Mouse (Mus musculus): Measurements from ENCODE around the gene 4930426L09Rik. TPM values are rescaled to one million over a fixed set of nuclear protein-coding genes. Genes with fewer than 3 reads are reported as not detected.
"Not testable (repeated sequence)": the region's sequence is repeated elsewhere in the genome, so short reads cannot be mapped to it uniquely, and the experiment has no call there.

4930426L09Rik gene
- polyA plus RNA-seq, 1 experiment from 2014 or later: 0.16 TPM

DNA sequence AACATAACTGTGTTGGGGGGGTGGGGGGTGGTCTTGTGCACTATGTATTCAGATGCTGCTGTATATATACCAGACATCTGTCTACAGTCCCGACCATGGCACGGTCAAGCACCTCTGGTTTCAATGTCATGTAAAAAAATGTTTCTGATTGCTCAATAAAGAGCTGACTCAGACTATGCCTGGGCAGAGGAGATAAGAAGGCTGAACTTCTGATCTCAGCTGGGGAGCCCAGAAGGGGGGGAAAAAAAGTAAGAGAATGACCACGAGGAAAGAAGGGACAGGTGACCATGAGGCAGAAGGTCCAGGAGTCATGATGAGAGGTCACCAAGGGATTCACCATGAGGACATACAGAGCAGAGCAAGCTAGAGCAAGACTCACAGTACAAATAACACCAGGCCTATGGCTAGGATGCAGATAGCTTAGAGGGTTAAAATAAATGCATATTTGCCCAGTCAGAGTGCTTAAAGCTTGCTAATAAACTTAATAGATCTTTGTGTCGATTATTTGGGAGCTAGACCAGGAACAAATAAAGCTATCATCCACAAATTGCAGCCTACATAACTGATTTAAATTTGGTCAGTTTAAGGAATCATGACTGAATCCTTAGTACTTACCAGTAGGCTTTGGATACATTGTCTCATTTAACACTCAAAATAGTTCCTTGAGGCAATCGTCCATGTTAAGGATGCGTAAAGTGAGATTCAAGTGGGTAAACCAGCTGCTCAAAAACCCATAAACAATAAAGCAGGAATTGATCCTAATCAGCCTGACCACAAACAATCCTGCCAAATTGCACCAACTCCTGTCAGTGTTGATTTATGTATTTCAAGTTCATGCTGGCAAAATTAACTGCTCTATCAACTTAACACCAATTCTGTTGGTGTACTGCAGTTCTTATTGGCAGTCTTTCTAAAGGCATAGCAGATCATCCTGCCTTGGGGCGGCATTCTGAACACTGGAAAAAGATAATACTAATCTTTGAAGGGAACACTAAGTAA is 5.3 kb upstream of the 4930426L09Rik start:
- 0 out of 2 replicates have a peak, but pooled peaks have one; percentile 29 for ATAC-seq (replicated peaks; ENCODE audit: insufficient number of reproducible peaks, insufficient read depth, low FRiP score, low read depth)
- 48% methylated on average over 7 of the region's 7 CpGs for WGBS
- H3K9ac ChIP-seq: no peak overlapping the region
- no peaks in the 10 kb centered on the region for H3K27me3 ChIP-seq
- H3K9me3 ChIP-seq (replicated peaks): no peaks in the 10 kb centered on the region
- H3K4me1 ChIP-seq (replicated peaks): peaks cover 16% of the 10 kb centered on the region
- no peaks in the 10 kb centered on the region for H3K36me3 ChIP-seq
- H3K27ac ChIP-seq: no peak overlapping the region
- H3K4me2 ChIP-seq: no peak overlapping the region
- no peak overlapping the region for H3K4me3 ChIP-seq

DNA sequence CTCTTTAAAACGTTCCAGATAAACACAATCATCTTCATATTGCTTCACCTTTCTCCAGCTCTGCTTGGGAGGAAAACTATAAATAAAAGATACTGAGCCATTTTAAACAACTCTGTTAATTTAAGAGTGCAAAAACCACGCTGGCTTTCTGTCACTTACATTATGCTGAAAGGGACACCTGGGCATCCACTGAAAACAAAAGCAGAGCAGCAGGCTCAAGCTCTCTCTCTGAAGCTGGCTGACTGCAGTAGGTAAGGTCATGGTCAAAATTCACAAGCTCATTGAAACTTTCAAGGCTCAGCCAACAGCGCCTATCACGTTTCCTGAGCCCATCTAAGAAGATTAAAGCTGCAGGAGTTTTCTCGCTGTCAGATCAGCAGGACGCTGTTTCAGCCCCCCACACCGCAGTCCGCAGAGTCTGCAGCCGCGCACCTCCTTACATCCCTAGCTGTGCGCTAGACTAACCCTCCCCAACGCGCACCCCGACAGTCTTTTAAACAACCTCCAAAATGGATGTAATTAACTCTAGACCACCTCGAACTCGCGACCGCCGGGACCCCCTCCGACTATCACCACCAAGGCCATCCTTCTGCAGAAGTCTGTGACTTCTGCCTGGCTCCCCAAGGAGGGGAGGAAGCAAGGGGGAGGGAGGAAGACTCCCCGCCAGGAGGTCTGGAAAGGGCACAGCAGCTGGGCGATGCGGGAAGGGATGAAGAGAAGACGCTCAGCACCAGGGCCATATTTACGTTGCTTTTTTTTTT is 1.5 kb upstream of the 4930426L09Rik start:
- Histone ChIP-seq H3K9me3 (replicated peaks) (no peaks in the 10 kb centered on the region), H3K27me3 (no peaks in the 10 kb centered on the region), H3K27ac (peak overlapping the region; percentile 94), H3K4me2 (peak overlapping the region; percentile 94), H3K9ac (peak overlapping the region; percentile 80), H3K4me3 (peak overlapping the region; percentile 82), H3K36me3 (no peaks in the 10 kb centered on the region), H3K4me1 (replicated peaks) (peaks cover 20% of the 10 kb centered on the region)
- ATAC-seq (replicated peaks; ENCODE audit: insufficient number of reproducible peaks, insufficient read depth, low FRiP score, low read depth): no peak
- WGBS: under 1% methylated on average over 25 of the region's 25 CpGs

DNA sequence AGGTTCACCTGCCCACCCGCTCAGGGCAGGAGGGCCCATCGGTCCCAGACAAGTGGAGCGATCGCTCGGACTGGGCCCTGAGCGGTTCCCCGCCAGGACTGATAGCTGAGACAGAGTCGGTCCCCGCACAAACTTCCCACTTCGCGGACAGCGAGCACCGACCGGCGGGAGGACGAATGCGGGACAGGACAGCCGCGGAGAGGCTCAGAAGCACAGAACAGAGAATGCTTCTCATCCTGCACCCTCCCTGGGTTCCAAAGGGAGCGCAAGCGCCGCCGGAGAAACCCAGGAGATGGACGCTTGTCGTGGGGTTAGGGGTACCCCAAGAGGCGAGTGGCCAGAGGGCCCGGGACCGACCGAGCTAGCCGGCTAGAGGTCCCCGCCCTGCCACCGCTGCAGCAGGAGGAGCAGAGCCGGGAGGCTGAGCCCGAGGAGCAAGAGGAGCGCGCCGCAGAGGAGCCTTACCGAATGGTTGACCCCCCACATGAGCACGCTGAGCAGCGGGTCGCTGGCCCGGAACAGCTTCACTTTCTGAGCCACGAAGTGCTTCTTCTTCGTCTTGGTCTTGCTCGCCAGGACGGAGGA is 664 bp upstream of the 4930426L09Rik start:
- under 1% methylated on average over 46 of the region's 46 CpGs for WGBS
- ATAC-seq (replicated peaks; ENCODE audit: insufficient number of reproducible peaks, insufficient read depth, low FRiP score, low read depth): peak; percentile 50
- Histone ChIP-seq H3K4me3 (peak overlapping the region; percentile 82), H3K27me3 (no peaks in the 10 kb centered on the region), H3K4me1 (replicated peaks) (peaks cover 17% of the 10 kb centered on the region), H3K27ac (peak overlapping the region; percentile 94), H3K36me3 (no peaks in the 10 kb centered on the region), H3K9ac (peak overlapping the region; percentile 80), H3K9me3 (replicated peaks) (no peaks in the 10 kb centered on the region), H3K4me2 (peak overlapping the region; percentile 94)

DNA sequence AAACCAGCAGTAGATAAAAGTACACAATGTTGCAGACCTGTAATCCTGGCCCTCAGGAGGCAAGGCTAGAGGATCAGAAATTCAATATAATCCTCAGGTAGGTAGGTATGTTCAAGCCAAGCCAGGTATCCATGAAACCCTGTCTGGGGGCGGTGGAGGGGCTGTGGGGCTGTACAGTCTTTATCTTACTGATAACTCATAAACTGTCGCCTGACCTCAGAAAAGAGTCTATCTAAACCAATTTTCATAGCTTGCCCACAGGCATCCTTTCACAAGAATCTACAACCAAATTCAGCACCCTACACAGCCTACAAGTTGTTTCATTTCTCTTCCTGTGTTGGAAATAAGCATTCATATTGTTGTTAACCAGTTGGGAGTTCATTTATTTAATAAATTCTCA is 1.3 kb downstream of the 4930426L09Rik start:
- H3K4me2 ChIP-seq: no peak overlapping the region
- no peaks in the 10 kb centered on the region for H3K36me3 ChIP-seq
- no peak overlapping the region for H3K27ac ChIP-seq
- no peaks in the 10 kb centered on the region for H3K27me3 ChIP-seq
- H3K9ac ChIP-seq: no peak overlapping the region
- ATAC-seq (replicated peaks; ENCODE audit: insufficient number of reproducible peaks, insufficient read depth, low FRiP score, low read depth): no peak
- H3K4me3 ChIP-seq: no peak overlapping the region
- peaks cover 14% of the 10 kb centered on the region for H3K4me1 ChIP-seq (replicated peaks)
- 83% methylated on average over 2 of the region's 2 CpGs for WGBS
- no peaks in the 10 kb centered on the region for H3K9me3 ChIP-seq (replicated peaks)

DNA sequence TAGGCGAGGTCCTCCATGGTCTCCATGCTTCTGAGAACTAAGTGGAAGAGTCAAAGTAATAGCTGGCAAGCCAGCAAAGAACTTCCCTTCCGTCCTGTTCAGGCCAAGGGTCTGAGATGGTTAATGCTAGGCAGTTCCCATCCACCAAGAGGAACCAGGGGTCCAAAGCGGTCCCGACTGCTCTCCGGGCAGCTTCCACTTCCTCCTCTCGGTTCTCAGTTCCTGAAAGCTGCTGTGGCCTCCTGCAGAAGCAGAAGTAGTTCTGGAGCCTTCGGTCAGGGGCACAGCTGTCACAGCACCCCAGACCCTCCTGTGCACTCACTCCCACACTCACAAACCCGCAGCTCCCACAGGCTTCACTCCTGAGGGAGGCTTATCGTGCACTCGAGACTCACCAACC is 6.7 kb downstream of the 4930426L09Rik start:
- Histone ChIP-seq H3K4me1 (replicated peaks) (no peaks in the 10 kb centered on the region), H3K27ac (no peak overlapping the region), H3K9ac (no peak overlapping the region), H3K9me3 (replicated peaks) (no peaks in the 10 kb centered on the region), H3K4me3 (no peak overlapping the region), H3K27me3 (no peaks in the 10 kb centered on the region), H3K4me2 (no peak overlapping the region), H3K36me3 (no peaks in the 10 kb centered on the region)
- ATAC-seq (replicated peaks; ENCODE audit: insufficient number of reproducible peaks, insufficient read depth, low FRiP score, low read depth): no peak
- WGBS: 63% methylated on average over 10 of the region's 10 CpGs

DNA sequence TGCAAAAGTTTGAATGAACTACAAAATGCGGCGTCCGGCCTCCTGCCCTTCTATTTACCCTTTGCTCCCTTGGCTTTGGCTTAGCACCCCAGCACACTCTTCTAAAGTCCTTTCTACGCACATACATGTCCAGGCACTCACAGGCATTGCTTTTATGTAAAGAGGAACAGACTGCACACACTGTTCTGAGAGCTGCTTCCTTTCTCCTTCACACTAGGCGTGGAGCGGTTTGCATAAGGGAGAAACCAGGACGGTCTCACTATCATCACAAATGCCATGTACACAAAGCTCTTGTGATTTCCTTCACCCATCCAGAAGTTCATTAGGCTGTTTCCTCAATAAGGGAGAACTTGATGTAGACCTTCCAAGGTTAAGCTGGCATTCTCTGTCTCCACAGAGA is 8.0 kb downstream of the 4930426L09Rik start:
- Histone ChIP-seq H3K9me3 (replicated peaks) (no peaks in the 10 kb centered on the region), H3K9ac (no peak overlapping the region), H3K4me1 (replicated peaks) (no peaks in the 10 kb centered on the region), H3K4me3 (no peak overlapping the region), H3K36me3 (no peaks in the 10 kb centered on the region), H3K27me3 (no peaks in the 10 kb centered on the region), H3K27ac (no peak overlapping the region), H3K4me2 (no peak overlapping the region)
- ATAC-seq (replicated peaks; ENCODE audit: insufficient number of reproducible peaks, insufficient read depth, low FRiP score, low read depth): no peak
- WGBS: 87% methylated on average over 7 of the region's 7 CpGs

DNA sequence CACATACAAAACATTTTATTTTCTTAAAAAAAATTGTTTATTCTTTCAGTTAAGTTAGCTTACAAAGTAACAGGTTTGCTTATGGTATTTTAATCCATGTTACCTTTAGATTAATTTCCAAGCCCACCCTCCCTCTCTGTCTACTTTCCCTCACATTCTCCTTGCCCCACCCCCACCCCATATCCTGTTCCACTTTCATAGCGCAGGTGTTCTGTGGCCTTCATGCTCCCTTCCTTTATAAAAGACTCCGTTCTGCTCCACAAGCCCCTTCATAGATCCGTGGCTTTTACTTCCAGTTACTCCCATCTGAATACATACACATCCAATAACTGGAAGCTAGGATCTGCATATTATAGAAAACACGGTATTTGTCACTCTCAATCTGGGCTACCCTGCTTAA is 9.4 kb downstream of the 4930426L09Rik start:
- Histone ChIP-seq H3K9ac (no peak overlapping the region), H3K9me3 (replicated peaks) (no peaks in the 10 kb centered on the region), H3K27ac (no peak overlapping the region), H3K4me2 (no peak overlapping the region), H3K27me3 (no peaks in the 10 kb centered on the region), H3K4me1 (replicated peaks) (no peaks in the 10 kb centered on the region), H3K36me3 (no peaks in the 10 kb centered on the region), H3K4me3 (no peak overlapping the region)
- 71% methylated on average over 4 of the region's 4 CpGs for WGBS
- no peak for ATAC-seq (replicated peaks; ENCODE audit: insufficient number of reproducible peaks, insufficient read depth, low FRiP score, low read depth)

DNA sequence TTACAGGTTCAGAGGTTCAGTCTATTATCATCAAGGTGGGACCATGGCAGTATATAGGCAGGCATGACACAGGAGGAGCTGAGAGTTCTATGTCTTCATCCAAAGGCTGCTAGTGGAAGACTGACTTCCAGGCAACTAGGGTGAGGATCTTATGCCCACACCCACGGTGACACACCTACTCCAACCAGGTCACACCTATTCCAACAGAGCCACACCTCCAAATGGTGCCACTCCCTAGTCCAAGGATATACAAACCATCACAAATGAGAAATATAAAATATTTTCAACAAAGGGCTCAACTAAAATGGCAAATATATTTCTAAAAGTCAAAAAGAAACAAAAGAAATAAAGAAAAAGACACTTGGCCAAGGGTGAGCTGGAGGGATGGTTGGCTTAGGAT is 12.4 kb downstream of the 4930426L09Rik start:
- H3K9ac ChIP-seq; H3K4me2 ChIP-seq; H3K36me3 ChIP-seq; H3K27me3 ChIP-seq; H3K4me3 ChIP-seq; H3K9me3 ChIP-seq (replicated peaks); H3K4me1 ChIP-seq (replicated peaks); ATAC-seq (replicated peaks; ENCODE audit: insufficient number of reproducible peaks, insufficient read depth, low FRiP score, low read depth); H3K27ac ChIP-seq: not testable (repeated sequence)
- WGBS: 63% methylated on average over 1 of the region's 1 CpGs

DNA sequence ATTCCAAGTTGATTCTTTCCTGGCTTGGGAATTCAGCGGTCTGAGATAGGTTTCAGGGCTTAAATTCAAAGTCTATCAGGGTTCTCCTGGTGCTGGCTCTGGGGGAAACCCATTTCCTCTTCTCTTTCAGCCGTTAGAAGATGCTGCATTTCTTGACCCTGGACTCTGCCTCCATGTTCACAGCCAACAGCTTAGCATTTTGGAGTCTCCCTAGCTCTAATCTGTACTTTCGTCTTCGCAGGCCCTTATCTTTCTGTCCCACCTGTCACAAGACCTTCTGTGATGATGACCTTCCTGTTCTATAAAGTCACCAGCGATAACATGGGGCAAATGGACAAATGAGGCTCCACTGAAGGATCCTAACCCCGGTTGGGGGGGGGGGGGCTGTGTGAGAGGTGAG is 13.3 kb downstream of the 4930426L09Rik start:
- Histone ChIP-seq H3K9ac (no peak overlapping the region), H3K4me2 (no peak overlapping the region), H3K27ac (no peak overlapping the region), H3K9me3 (replicated peaks) (no peaks in the 10 kb centered on the region), H3K4me3 (no peak overlapping the region), H3K4me1 (replicated peaks) (no peaks in the 10 kb centered on the region), H3K27me3 (no peaks in the 10 kb centered on the region), H3K36me3 (no peaks in the 10 kb centered on the region)
- no peak for ATAC-seq (replicated peaks; ENCODE audit: insufficient number of reproducible peaks, insufficient read depth, low FRiP score, low read depth)
- 59% methylated on average over 6 of the region's 6 CpGs for WGBS

DNA sequence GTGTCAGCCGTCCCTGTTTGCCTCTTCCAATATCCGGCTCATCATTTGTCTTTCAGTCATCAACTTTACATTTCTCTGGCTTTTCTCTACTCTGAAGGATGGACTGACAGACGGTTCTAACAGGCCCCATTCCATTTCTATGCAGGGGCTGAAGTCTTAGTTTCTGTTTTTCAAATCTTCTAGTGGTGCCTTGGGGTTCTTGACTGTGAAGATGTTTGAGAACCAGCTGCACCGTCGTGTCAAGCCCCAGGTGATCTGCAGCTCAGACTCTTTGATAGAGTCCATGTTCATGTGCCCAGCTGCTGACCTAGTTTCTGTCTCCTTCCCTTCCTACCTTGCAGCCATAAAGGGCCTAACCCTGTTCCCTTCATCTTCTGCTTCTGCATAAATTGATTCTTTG is 18.2 kb downstream of the 4930426L09Rik start:
- Histone ChIP-seq H3K36me3 (no peaks in the 10 kb centered on the region), H3K4me3 (no peak overlapping the region), H3K9ac (no peak overlapping the region), H3K27me3 (no peaks in the 10 kb centered on the region), H3K4me1 (replicated peaks) (peaks cover 5% of the 10 kb centered on the region; the same call in 1 of the 2 replicates), H3K27ac (no peak overlapping the region), H3K9me3 (replicated peaks) (no peaks in the 10 kb centered on the region), H3K4me2 (no peak overlapping the region)
- ATAC-seq (replicated peaks; ENCODE audit: insufficient number of reproducible peaks, insufficient read depth, low FRiP score, low read depth): no peak
- WGBS: 78% methylated on average over 5 of the region's 5 CpGs

DNA sequence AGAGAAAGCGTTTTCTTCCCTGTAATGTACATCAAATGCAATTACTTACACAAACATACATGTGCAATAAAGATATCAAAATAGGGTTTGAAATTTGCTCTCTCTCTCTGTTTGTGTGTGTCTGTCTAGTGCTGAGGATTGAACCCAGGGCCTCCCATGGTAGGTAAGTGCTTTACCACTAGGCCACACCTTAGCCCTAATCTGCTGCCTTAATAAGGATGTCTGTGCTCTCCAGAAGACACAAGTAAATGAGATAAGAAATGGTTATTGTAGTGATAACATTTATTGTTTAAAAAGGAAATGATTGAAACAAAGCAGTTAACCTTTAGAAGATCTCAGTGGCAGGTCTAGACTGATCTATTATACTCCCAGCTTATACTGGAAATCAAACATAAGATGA is 18.7 kb downstream of the 4930426L09Rik start:
- no peak for ATAC-seq (replicated peaks; ENCODE audit: insufficient number of reproducible peaks, insufficient read depth, low FRiP score, low read depth)
- WGBS: 81% methylated on average over 1 of the region's 1 CpGs
- Histone ChIP-seq H3K27ac (no peak overlapping the region), H3K4me3 (no peak overlapping the region), H3K9me3 (replicated peaks) (no peaks in the 10 kb centered on the region), H3K4me1 (replicated peaks) (peaks cover 10% of the 10 kb centered on the region; the same call in 1 of the 2 replicates), H3K36me3 (no peaks in the 10 kb centered on the region), H3K27me3 (no peaks in the 10 kb centered on the region), H3K4me2 (no peak overlapping the region), H3K9ac (no peak overlapping the region)
